Mouse (Mus musculus) MEL (cell line): ENCODE results near the gene Zfp638.

ENCODE experiments used
- CHD1 ChIP-seq: IDR thresholded peaks from 2 replicates; pipeline ENCODE4 v1.6.1; 2012; ENCODE audit warnings: low read depth, mild to moderate bottlenecking, inconsistent platforms, low read length, improper control_type of control experiment
- CTCF ChIP-seq, 3 experiments: IDR thresholded peaks in 2 of 3; conservative IDR thresholded peaks in 1 of 3; 2 replicates each; pipeline ENCODE4 v1.5.1; 2011 to 2012; ENCODE audit warnings: low read length in 3 of 3, low read depth in 2 of 3, mild to moderate bottlenecking in 2 of 3, improper control_type of control experiment in 1 of 3, inconsistent platforms in 1 of 3, mixed read lengths in 1 of 3, moderate library complexity in 1 of 3; ENCODE audit not compliant: control insufficient read depth in 1 of 3, insufficient read depth in 1 of 3, poor library complexity in 1 of 3, severe bottlenecking in 1 of 3
- EP300 ChIP-seq, 2 experiments: IDR thresholded peaks; 2 replicates each; pipeline ENCODE4 v1.6.1; 2011; ENCODE audit warnings: improper control_type of control experiment in 2 of 2, low read length in 2 of 2, low read depth in 1 of 2, mild to moderate bottlenecking in 1 of 2
- GATA1 ChIP-seq: IDR thresholded peaks from 2 replicates; pipeline ENCODE4 v1.6.1; 2011; ENCODE audit warnings: low read depth, low read length, improper control_type of control experiment
- HCFC1 ChIP-seq: IDR thresholded peaks from 2 replicates; pipeline ENCODE4 v1.6.1; 2012; ENCODE audit warnings: low read depth, mild to moderate bottlenecking, inconsistent platforms, low read length, improper control_type of control experiment, moderate library complexity
- MAX ChIP-seq: IDR thresholded peaks from 2 replicates; pipeline ENCODE4 v1.6.1; 2011; ENCODE audit warnings: low read length, improper control_type of control experiment
- NELFE ChIP-seq: IDR thresholded peaks from 2 replicates; pipeline ENCODE4 v1.6.1; 2011; ENCODE audit warnings: low read depth, low read length, improper control_type of control experiment
- POLR2A ChIP-seq, 2 experiments: IDR thresholded peaks; 2 replicates each; pipeline ENCODE4 v1.6.1; 2011 to 2012; ENCODE audit warnings: low read length in 2 of 2, mild to moderate bottlenecking in 2 of 2, control low read depth in 1 of 2, improper control_type of control experiment in 1 of 2, low read depth in 1 of 2, moderate library complexity in 1 of 2; ENCODE audit not compliant: control insufficient read depth in 1 of 2, insufficient read depth in 1 of 2, poor library complexity in 1 of 2
- POLR2AphosphoS2 ChIP-seq: IDR thresholded peaks from 2 replicates; pipeline ENCODE4 v1.6.1; 2011; ENCODE audit warnings: low read length, improper control_type of control experiment
- TAL1 ChIP-seq: IDR thresholded peaks from 2 replicates; pipeline ENCODE4 v1.6.1; 2012; ENCODE audit warnings: mild to moderate bottlenecking, inconsistent platforms, low read length, moderate library complexity, mixed read lengths
- TCF12 ChIP-seq: IDR thresholded peaks from 2 replicates; pipeline ENCODE4 v1.6.1; 2014; ENCODE audit warnings: low read depth, mild to moderate bottlenecking, inconsistent platforms, low read length, improper control_type of control experiment, moderate library complexity
- ZC3H11A ChIP-seq: IDR thresholded peaks from 2 replicates; pipeline ENCODE4 v1.6.1; 2012; ENCODE audit warnings: low read depth, mild to moderate bottlenecking, inconsistent platforms, low read length, improper control_type of control experiment

GRCm38 (mm10) chr6:83927418-83927817, 60.5 kb downstream of the Zfp638 start:
- TF ChIP-seq POLR2A (IDR thresholded peaks at IDR 0.05; ENCODE audit: control insufficient read depth in 1 of 2, insufficient read depth in 1 of 2, low read depth in 1 of 2, low read length in 2 of 2, poor library complexity in 1 of 2), result no peak
- TF ChIP-seq TAL1, result no peak
- TF ChIP-seq TCF12, result no peak
- no peak for TF ChIP-seq EP300 (IDR thresholded peaks at IDR 0.05; ENCODE audit: low read depth in 1 of 2, low read length in 2 of 2)
- no peak for TF ChIP-seq MAX
- TF ChIP-seq CTCF (IDR thresholded peaks at IDR 0.05 in 2 of 3, conservative IDR thresholded peaks at IDR 0.05 in 1 of 3; ENCODE audit: control insufficient read depth in 1 of 3, insufficient read depth in 1 of 3, low read depth in 2 of 3, low read length in 3 of 3, poor library complexity in 1 of 3, severe bottlenecking in 1 of 3), result no peak
- TF ChIP-seq HCFC1, result no peak
- TF ChIP-seq ZC3H11A, result no peak
- TF ChIP-seq GATA1, result no peak
- no peak for TF ChIP-seq POLR2AphosphoS2
- no peak for TF ChIP-seq NELFE
- no peak for TF ChIP-seq CHD1
